Mouse (Mus musculus): ENCODE results near the gene Dnm1. TPM values are rescaled to one million over a fixed set of nuclear protein-coding genes. Genes with fewer than 3 reads are reported as not detected.
A peak's percentile ranks its signal among the peaks of the same experiment; 100 is the strongest.

Gene Dnm1
- polyA plus RNA-seq, 1 experiment from 2014 or later = 2.7 TPM

DNA sequence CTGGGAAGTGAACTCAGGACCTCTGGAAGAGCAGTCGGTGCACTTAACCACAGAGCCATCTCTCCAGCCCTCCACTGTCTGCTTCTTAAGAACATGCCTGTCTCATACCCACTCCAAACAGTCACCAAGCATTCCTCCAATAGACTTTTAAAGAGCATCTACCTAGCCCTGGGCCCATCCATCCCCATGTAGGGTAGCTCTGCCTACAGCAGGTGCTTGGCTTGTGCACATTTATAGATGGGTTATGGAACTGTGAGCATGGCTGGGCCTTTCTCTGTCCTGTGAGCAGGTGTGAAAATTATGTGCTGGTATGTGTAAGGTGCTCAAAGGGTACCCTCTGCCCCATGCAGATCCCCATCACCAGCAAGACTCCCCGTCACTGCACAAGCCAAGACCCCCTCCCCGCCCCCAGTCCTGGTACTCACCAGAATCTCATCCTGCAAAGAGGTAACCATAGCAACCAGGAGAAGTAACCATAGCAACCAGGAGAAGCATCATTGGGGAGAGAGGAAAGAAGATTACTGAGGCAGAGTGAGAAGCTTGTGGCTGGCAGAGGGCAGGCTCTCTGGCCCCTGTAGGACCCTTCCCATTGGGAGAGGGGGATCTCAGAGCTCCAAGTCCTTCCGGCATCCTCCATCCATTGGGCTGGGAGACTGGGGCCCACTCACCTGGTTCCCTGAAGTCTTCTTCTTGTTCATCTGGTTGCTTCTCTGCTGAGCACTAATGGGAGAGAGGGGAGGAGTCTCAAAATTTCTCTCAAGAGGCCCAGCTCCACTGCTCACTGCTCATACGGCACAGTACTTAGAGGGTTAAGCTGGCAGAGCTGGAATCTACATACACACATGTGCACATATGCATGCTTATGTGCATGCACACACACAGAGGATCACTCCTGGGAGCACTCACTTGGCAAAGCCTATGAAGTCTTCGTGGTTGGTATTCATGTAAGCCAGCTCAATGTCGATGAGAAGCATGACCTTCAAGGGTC, 30.1 kb downstream of the Dnm1 start:
- Histone ChIP-seq H3K27ac (ENCODE audit: low read length) (no peak overlapping the region), H3K9ac (ENCODE audit: low read length) (no peak overlapping the region), H3K36me3 (ENCODE audit: control insufficient read depth, insufficient read depth) (no peaks in the 10 kb centered on the region), H3K4me1 (ENCODE audit: control insufficient read depth, insufficient read depth, low read length) (peaks cover 7% of the 10 kb centered on the region), H3K9me3 (replicated peaks; ENCODE audit: control insufficient read depth, low read length) (no peaks in the 10 kb centered on the region), H3K27me3 (ENCODE audit: control insufficient read depth, insufficient read depth, low read length) (peaks cover 9% of the 10 kb centered on the region; the same call in 1 of the 2 replicates), H3K4me2 (ENCODE audit: low read depth, low read length) (no peak overlapping the region), H3K4me3 (ENCODE audit: low read length) (no peak overlapping the region)
- 76% methylated on average over 7 of the region's 7 CpGs for WGBS
- ATAC-seq (replicated peaks; ENCODE audit: extremely low read depth, insufficient read depth, low FRiP score) = no peak

DNA sequence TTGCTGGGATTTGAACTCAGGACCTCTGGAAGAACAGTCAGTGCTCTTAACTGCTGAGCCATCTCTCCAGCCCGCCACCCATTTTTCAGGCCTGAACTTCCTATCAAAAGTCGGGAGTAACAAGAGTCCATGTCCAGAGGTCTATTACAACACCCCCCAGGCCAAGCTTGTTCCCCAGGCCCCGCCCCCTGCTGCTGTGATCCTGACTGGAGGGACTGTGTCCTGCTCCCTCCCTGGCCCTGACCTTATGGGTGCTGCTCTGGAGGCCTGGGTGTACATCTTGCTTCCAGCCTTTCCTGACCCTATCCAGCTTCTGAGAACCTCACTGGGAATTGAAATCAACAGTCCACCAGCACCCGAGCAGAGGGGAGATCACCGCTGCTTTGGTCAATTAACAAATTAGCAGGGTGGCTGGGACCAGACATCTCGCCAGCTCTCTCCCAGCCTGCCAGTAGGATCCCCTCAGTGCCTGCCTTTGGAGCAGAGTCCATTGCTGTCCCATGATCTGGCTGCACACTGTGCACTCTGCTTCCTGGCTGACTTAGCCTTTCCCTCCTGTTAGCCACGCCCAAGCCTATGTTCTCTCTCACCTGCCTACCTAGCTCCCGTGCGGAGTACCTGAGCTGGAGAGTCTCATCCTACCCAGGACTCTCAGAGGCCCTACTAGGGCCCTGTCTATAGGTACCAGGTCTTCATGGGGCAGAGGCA, 31.4 kb downstream of the Dnm1 start:
- Histone ChIP-seq H3K27me3 (ENCODE audit: control insufficient read depth, insufficient read depth, low read length) (peaks cover 11% of the 10 kb centered on the region), H3K4me1 (ENCODE audit: control insufficient read depth, insufficient read depth, low read length) (peaks cover 16% of the 10 kb centered on the region), H3K36me3 (ENCODE audit: control insufficient read depth, insufficient read depth) (no peaks in the 10 kb centered on the region), H3K9me3 (replicated peaks; ENCODE audit: control insufficient read depth, low read length) (no peaks in the 10 kb centered on the region), H3K9ac (ENCODE audit: low read length) (no peak overlapping the region), H3K27ac (ENCODE audit: low read length) (no peak overlapping the region), H3K4me2 (ENCODE audit: low read depth, low read length) (no peak overlapping the region), H3K4me3 (ENCODE audit: low read length) (no peak overlapping the region)
- WGBS = 59% methylated on average over 9 of the region's 9 CpGs
- no peak for ATAC-seq (replicated peaks; ENCODE audit: extremely low read depth, insufficient read depth, low FRiP score)

DNA sequence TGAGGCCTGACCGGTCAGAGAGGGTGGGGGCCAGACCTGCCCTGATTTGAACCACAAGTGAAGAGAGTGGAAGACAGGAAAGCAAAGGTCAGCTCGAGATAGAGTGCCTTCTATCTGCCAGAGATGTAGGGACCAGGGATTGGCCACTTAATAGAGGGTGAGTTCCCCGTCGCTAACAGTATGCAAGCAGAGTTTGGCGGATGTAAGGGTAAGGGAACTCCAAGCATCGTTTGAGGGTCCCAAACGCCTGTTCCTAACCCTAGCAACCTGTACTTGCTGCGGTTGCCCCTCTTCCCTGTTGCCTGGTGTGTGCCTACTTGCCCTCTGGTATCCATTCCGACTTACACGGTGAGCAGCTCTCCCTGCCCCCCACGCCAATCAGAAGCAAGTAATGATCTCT, 32.4 kb downstream of the Dnm1 start:
- Histone ChIP-seq H3K9ac (ENCODE audit: low read length) (no peak overlapping the region), H3K9me3 (replicated peaks; ENCODE audit: control insufficient read depth, low read length) (no peaks in the 10 kb centered on the region), H3K4me3 (ENCODE audit: low read length) (no peak overlapping the region), H3K4me1 (ENCODE audit: control insufficient read depth, insufficient read depth, low read length) (peaks cover 23% of the 10 kb centered on the region), H3K36me3 (ENCODE audit: control insufficient read depth, insufficient read depth) (no peaks in the 10 kb centered on the region), H3K27me3 (ENCODE audit: control insufficient read depth, insufficient read depth, low read length) (peaks cover 14% of the 10 kb centered on the region), H3K4me2 (ENCODE audit: low read depth, low read length) (no peak overlapping the region), H3K27ac (ENCODE audit: low read length) (peak overlapping the region; percentile 20; the same call in 1 of the 2 replicates)
- ATAC-seq (replicated peaks; ENCODE audit: extremely low read depth, insufficient read depth, low FRiP score) = no peak
- 60% methylated on average over 11 of the region's 11 CpGs for WGBS

DNA sequence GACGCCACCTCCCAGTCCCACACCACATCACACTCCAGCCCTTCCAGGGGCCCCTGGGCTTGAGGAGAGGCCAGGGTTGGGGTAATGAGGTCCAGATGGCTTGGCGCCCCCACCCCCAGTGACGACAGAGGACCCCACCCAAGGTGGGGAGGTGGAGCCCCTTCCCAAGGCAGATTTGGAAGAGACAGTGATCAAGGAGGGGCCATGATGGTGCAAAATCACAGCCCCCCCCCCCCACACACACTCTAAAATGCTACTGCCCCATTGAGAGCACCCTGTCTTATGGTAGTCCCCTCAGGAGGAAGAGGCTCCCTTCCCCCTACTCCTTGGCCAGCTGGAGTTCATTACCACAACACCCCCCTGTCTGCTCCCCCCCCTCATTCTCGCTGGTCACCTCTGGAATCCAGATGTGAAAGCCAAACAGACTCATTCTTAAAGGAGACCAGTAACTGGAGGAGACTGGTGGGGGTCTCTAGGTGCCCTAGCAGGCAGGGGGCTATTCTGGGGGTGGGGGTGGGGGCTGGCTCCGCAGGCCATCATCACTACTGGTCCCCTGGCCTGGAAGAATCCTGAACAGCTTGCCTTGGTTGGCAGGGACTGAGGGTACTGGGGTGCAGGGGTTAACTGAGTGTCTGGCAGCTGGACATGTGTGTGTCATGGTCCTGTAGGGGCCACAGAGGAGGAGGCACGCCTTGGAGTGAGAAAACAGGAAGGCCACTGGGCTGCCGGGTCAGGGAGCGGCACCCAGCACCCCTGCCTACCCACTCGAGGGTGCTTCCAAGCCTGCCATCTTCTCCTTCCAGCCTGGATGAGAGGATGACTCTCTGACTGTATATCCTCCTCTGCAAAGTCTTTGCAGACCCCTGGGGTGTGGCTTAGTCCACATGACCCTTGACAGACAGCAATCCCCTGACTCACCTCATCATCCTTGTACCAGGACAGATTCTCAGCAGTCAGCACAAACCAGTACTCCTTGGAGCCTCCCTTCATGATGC, 33.3 kb downstream of the Dnm1 start:
- Histone ChIP-seq H3K27me3 (ENCODE audit: control insufficient read depth, insufficient read depth, low read length) (peaks cover 14% of the 10 kb centered on the region), H3K4me2 (ENCODE audit: low read depth, low read length) (peak overlapping the region; percentile 23; the same call in 1 of the 2 replicates), H3K36me3 (ENCODE audit: control insufficient read depth, insufficient read depth) (no peaks in the 10 kb centered on the region), H3K9me3 (replicated peaks; ENCODE audit: control insufficient read depth, low read length) (no peaks in the 10 kb centered on the region), H3K9ac (ENCODE audit: low read length) (no peak overlapping the region; the same call in 1 of the 2 replicates), H3K27ac (ENCODE audit: low read length) (peak overlapping the region; percentile 57), H3K4me3 (ENCODE audit: low read length) (no peak overlapping the region), H3K4me1 (ENCODE audit: control insufficient read depth, insufficient read depth, low read length) (peaks cover 26% of the 10 kb centered on the region)
- WGBS = 34% methylated on average over 9 of the region's 9 CpGs
- ATAC-seq (replicated peaks; ENCODE audit: extremely low read depth, insufficient read depth, low FRiP score) = 0 out of 2 replicates have a peak, but pooled peaks have one; percentile 5

DNA sequence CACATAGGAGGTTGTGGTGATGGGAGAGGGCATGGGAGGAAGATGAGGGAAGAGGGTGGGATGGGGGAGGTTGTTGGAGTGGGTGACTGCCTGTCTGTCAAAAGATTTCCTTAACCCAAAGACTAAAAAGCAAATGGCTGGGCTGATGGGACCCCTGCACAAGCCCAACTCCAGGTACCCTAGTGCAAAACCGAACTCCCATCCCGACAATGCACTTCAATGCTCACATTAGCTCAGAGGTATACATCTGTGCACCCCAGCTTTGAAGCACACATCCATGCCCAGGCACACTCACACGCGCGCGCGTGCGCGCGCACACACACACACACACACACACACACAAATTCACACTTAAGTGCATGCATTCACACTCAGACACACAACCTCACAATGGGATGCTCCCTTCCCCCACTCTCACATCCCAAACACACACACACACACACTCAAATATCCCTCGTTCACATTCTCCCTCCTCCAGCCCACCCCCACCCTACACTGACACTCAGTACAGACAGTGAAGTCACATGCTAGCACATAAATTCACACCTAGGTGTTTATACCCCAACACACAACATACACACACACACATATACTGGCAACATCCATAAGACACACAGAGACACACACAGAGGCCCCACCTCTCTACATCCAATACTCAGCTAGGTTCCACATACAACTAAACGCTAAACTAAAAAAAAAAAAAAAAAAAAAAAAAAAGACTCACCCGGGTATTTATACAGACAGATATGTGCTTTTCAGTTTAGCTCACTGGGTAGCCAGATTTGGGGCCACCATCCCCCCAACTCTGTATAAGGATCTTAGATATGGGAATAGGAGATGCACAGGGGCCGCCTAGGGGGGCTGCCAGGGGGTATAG, 34.2 kb downstream of the Dnm1 start:
- Histone ChIP-seq H3K4me1 (ENCODE audit: control insufficient read depth, insufficient read depth, low read length) (peaks cover 26% of the 10 kb centered on the region), H3K4me3 (ENCODE audit: low read length) (peak overlapping the region; percentile 50), H3K9ac (ENCODE audit: low read length) (peak overlapping the region; percentile 74), H3K27ac (ENCODE audit: low read length) (peak overlapping the region; percentile 82), H3K4me2 (ENCODE audit: low read depth, low read length) (peak overlapping the region; percentile 59), H3K27me3 (ENCODE audit: control insufficient read depth, insufficient read depth, low read length) (peaks cover 14% of the 10 kb centered on the region), H3K36me3 (ENCODE audit: control insufficient read depth, insufficient read depth) (no peaks in the 10 kb centered on the region), H3K9me3 (replicated peaks; ENCODE audit: control insufficient read depth, low read length) (no peaks in the 10 kb centered on the region)
- no peak for ATAC-seq (replicated peaks; ENCODE audit: extremely low read depth, insufficient read depth, low FRiP score)
- 64% methylated on average over 14 of the region's 14 CpGs for WGBS

DNA sequence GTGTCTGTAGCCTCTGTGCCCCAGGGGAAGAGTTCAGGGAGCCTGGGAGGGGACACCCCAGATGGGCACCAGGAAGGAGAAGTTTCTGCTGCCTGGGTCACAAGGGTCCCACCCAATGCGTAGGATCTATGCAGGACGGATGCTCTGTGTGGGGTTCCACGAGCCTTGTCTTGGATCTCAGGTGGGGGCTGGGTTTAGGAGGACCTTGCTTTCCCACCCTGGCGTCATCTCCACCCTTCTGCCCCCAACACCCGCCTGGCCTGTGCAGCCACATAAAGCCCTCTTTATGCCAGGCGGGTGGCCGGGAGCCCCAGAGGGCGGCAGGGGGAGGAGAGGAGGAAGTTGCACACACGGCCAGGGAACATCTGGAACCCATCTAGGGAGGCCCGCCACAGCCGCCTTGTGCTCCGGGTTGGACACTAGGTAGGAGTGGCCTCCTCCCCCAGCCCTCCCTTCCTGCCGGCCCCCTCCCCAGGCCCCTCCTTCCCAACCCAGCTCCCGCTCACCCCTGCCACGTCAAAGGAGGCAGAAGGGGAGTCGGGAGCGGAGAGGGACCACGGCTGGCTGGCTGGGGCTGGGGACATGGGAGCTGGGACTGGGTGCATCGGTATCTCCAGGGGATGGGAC, 35.2 kb downstream of the Dnm1 start:
- peak; percentile 84 for ATAC-seq (replicated peaks; ENCODE audit: extremely low read depth, insufficient read depth, low FRiP score)
- H3K4me3 ChIP-seq (ENCODE audit: low read length) = peak overlapping the region; percentile 50
- H3K4me2 ChIP-seq (ENCODE audit: low read depth, low read length) = peak overlapping the region; percentile 59
- peak overlapping the region; percentile 74 for H3K9ac ChIP-seq (ENCODE audit: low read length)
- H3K36me3 ChIP-seq (ENCODE audit: control insufficient read depth, insufficient read depth) = no peaks in the 10 kb centered on the region
- no peaks in the 10 kb centered on the region for H3K9me3 ChIP-seq (replicated peaks; ENCODE audit: control insufficient read depth, low read length)
- 10% methylated on average over 17 of the region's 19 CpGs for WGBS
- peaks cover 15% of the 10 kb centered on the region for H3K27me3 ChIP-seq (ENCODE audit: control insufficient read depth, insufficient read depth, low read length)
- peak overlapping the region; percentile 82 for H3K27ac ChIP-seq (ENCODE audit: low read length)
- H3K4me1 ChIP-seq (ENCODE audit: control insufficient read depth, insufficient read depth, low read length) = peaks cover 26% of the 10 kb centered on the region

DNA sequence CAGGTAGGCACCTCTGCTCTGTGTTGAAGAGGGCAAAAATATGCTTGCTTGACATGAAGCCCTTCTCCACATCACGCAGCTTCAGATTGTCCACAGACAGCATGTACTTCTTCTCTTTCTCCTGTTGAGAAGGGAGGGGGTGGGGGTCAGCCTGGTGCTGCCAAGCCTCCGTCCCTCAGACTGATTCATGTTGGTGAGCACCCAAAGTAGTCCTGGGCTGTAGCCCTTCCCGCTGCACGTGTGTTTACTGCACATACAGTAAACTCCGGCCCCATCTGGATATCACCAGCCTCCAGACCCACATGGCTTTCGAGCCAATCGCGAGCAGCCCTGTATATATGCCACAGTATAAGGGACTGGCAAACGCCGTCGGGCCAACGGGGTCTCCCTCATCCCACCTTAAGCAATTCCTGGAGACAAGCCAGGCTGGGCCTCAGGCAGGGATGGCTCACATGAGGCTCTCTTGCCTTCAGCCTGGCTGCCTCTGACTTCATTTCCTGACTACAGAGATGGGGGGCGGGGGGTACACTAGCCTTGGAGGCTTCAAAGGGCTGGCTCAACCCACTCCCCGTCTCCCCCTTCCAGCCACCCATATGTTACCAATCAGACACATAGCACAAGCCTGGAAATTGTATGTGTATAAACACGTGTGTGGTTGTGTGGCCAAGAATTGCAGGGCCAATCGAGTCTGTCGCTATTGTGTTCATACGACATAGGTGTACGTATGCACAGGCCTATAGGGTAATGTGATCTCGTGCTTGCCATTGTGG, 36.1 kb downstream of the Dnm1 start:
- peaks cover 27% of the 10 kb centered on the region for H3K4me1 ChIP-seq (ENCODE audit: control insufficient read depth, insufficient read depth, low read length)
- H3K27me3 ChIP-seq (ENCODE audit: control insufficient read depth, insufficient read depth, low read length) = peaks cover 18% of the 10 kb centered on the region
- no peak overlapping the region for H3K9ac ChIP-seq (ENCODE audit: low read length)
- no peaks in the 10 kb centered on the region for H3K36me3 ChIP-seq (ENCODE audit: control insufficient read depth, insufficient read depth)
- peak; percentile 14; the same call in 1 of the 2 replicates for ATAC-seq (replicated peaks; ENCODE audit: extremely low read depth, insufficient read depth, low FRiP score)
- H3K27ac ChIP-seq (ENCODE audit: low read length) = peak overlapping the region; percentile 74
- H3K4me2 ChIP-seq (ENCODE audit: low read depth, low read length) = no peak overlapping the region
- no peak overlapping the region for H3K4me3 ChIP-seq (ENCODE audit: low read length)
- WGBS = 58% methylated on average over 20 of the region's 20 CpGs
- H3K9me3 ChIP-seq (replicated peaks; ENCODE audit: control insufficient read depth, low read length) = no peaks in the 10 kb centered on the region

Data from heart, embryonic 16.5 days (tissue).